Mouse (Mus musculus): ENCODE data around the gene Eva1b. TPM values are rescaled to one million over a fixed set of nuclear protein-coding genes. Genes with fewer than 3 reads are reported as not detected.
A peak's percentile ranks its signal among the peaks of the same experiment; 100 is the strongest.

Eva1b gene
- polyA plus RNA-seq, 1 experiment: 68.8 TPM

DNA sequence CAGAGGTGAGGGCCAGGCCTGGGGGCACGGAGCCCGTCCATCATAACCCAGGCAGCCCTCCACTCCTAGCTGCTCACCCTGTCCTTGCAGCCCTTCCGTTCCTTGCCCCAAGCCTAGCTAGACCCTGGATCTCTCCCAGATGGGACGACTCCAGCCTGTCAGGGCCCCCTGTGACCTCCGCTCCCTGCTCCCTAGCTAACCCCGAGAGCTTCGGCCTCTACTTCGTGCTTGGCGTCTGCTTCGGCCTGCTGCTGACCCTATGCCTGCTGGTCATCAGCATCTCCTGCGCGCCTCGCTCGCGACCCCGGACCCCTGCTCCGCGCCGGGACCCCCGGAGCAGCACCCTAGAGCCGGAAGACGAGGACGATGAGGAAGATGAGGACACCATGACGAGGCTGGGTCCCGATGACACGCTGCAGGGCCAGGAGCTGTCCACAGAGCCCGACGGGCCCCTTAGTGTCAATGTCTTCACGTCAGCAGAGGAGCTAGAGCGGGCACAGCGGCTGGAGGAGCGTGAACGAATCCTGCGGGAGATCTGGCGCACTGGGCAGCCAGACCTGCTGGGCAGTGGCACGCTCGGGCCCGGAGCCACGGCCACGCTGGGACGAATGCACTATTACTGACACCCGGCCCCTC is 1.6 kb downstream of the Eva1b start:
- Histone ChIP-seq H3K4me3 (ENCODE audit: insufficient read depth, low read depth, low read length) (peak overlapping the region; percentile 78), H3K27ac (ENCODE audit: insufficient read depth, low read depth, low read length) (peak overlapping the region; percentile 92), H3K4me1 (ENCODE audit: control insufficient read depth, insufficient read depth, low read length) (peaks cover 17% of the 10 kb centered on the region; the same call in 1 of the 2 replicates), H3K27me3 (replicated peaks; ENCODE audit: control insufficient read depth, insufficient read depth, low read length) (no peaks in the 10 kb centered on the region), H3K36me3 (ENCODE audit: control insufficient read depth, insufficient read depth, low read length) (no peaks in the 10 kb centered on the region; the same call in 1 of the 2 replicates)
- DNase-seq: peak; percentile 61
- WGBS: 34% methylated on average over 42 of the region's 42 CpGs
- TF ChIP-seq CTCF (conservative IDR thresholded peaks at IDR 0.05; ENCODE audit: insufficient read depth, insufficient read length, low read depth, low read length) (no peak), POLR2A (IDR thresholded peaks at IDR 0.05; ENCODE audit: low read depth, low read length) (no peak)

GRCm38 (mm10) chr4:126149798-126150197 is 2.3 kb downstream of the Eva1b start:
- Histone ChIP-seq H3K4me1 (ENCODE audit: control insufficient read depth, insufficient read depth, low read length) (peaks cover 17% of the 10 kb centered on the region; the same call in 1 of the 2 replicates), H3K4me3 (ENCODE audit: insufficient read depth, low read depth, low read length) (peak overlapping the region; percentile 78), H3K27me3 (replicated peaks; ENCODE audit: control insufficient read depth, insufficient read depth, low read length) (no peaks in the 10 kb centered on the region), H3K36me3 (ENCODE audit: control insufficient read depth, insufficient read depth, low read length) (no peaks in the 10 kb centered on the region; the same call in 1 of the 2 replicates), H3K27ac (ENCODE audit: insufficient read depth, low read depth, low read length) (peak overlapping the region; percentile 92)
- DNase-seq: no peak
- WGBS: 29% methylated on average over 10 of the region's 10 CpGs
- TF ChIP-seq POLR2A (IDR thresholded peaks at IDR 0.05; ENCODE audit: low read depth, low read length): no peak
- TF ChIP-seq CTCF (conservative IDR thresholded peaks at IDR 0.05; ENCODE audit: insufficient read depth, insufficient read length, low read depth, low read length): no peak

GRCm38 (mm10) chr4:126150297-126150948 is 2.9 kb downstream of the Eva1b start:
- Histone ChIP-seq H3K36me3 (ENCODE audit: control insufficient read depth, insufficient read depth, low read length) (no peaks in the 10 kb centered on the region; the same call in 1 of the 2 replicates), H3K4me1 (ENCODE audit: control insufficient read depth, insufficient read depth, low read length) (peaks cover 17% of the 10 kb centered on the region; the same call in 1 of the 2 replicates), H3K27me3 (replicated peaks; ENCODE audit: control insufficient read depth, insufficient read depth, low read length) (no peaks in the 10 kb centered on the region), H3K4me3 (ENCODE audit: insufficient read depth, low read depth, low read length) (peak overlapping the region; percentile 9; the same call in 1 of the 2 replicates), H3K27ac (ENCODE audit: insufficient read depth, low read depth, low read length) (peak overlapping the region; percentile 92)
- TF ChIP-seq CTCF (conservative IDR thresholded peaks at IDR 0.05; ENCODE audit: insufficient read depth, insufficient read length, low read depth, low read length): no peak
- peak; percentile 12 for TF ChIP-seq POLR2A (IDR thresholded peaks at IDR 0.05; ENCODE audit: low read depth, low read length)
- 34% methylated on average over 16 of the region's 16 CpGs for WGBS
- peak; percentile 89 for DNase-seq

DNA sequence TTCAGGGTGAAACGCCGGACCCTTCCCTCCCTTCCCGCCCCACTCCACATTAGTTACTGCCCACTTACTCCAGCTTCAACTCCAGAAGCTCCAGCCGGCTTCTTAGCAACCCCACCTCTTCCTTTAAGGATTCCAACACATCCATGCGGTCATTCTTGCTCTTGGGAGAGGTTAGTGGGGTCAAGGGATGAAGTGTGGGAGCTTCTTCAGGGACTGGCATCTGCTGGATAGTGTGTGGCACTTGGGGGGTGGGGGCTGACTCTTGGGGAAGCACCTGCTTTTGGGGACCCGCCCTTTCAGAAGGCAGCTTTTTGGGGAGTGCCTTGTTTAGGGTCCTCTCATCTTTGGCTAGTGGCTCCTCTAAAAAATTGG is 3.4 kb downstream of the Eva1b start:
- peaks cover 17% of the 10 kb centered on the region for H3K4me1 ChIP-seq (ENCODE audit: control insufficient read depth, insufficient read depth, low read length)
- H3K27me3 ChIP-seq (replicated peaks; ENCODE audit: control insufficient read depth, insufficient read depth, low read length): no peaks in the 10 kb centered on the region
- 48% methylated on average over 6 of the region's 6 CpGs for WGBS
- peak overlapping the region; percentile 92 for H3K27ac ChIP-seq (ENCODE audit: insufficient read depth, low read depth, low read length)
- H3K4me3 ChIP-seq (ENCODE audit: insufficient read depth, low read depth, low read length): peak overlapping the region; percentile 9; the same call in 1 of the 2 replicates
- no peaks in the 10 kb centered on the region; the same call in 1 of the 2 replicates for H3K36me3 ChIP-seq (ENCODE audit: control insufficient read depth, insufficient read depth, low read length)
- DNase-seq: no peak
- TF ChIP-seq CTCF (conservative IDR thresholded peaks at IDR 0.05; ENCODE audit: insufficient read depth, insufficient read length, low read depth, low read length): no peak
- no peak for TF ChIP-seq POLR2A (IDR thresholded peaks at IDR 0.05; ENCODE audit: low read depth, low read length)

DNA sequence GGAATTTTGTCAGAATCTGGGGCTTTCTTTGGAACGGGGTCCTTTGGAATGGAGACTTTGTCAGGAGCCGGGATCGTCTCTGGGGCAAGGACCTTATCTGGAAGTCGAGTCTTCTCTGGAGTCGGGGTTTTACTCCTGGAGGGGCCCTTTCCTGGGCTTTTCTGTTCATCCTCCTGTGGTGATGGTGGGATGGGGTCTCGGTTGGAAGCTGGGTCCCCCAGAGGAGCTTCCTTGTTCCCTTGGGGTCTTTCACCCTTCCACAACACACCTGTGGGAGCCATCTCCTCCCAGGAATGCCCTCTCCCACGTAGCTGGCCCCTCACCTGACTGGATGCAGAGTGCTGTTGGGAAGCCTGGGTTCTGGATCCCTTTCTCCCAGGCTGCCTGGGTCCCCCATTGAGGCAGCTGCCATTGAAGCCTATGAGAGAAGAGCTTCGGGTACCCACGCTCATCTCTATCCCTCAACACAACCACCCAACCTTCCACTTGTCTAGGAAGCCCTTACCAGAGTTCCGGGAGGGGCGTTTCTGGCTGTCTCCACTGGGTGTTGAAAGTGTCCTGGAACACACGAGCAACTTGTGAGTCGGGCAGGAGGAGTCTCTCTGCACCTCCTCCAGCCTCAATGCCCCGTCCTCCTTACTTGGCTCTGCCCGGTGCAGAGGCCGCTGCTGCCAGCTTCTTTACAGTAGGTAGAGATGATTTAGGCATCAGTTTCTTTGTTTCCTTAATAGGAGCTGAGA is 4.3 kb downstream of the Eva1b start:
- Histone ChIP-seq H3K36me3 (ENCODE audit: control insufficient read depth, insufficient read depth, low read length) (no peaks in the 10 kb centered on the region; the same call in 1 of the 2 replicates), H3K27me3 (replicated peaks; ENCODE audit: control insufficient read depth, insufficient read depth, low read length) (no peaks in the 10 kb centered on the region), H3K4me3 (ENCODE audit: insufficient read depth, low read depth, low read length) (no peak overlapping the region), H3K27ac (ENCODE audit: insufficient read depth, low read depth, low read length) (no peak overlapping the region), H3K4me1 (ENCODE audit: control insufficient read depth, insufficient read depth, low read length) (peaks cover 16% of the 10 kb centered on the region)
- TF ChIP-seq POLR2A (IDR thresholded peaks at IDR 0.05; ENCODE audit: low read depth, low read length): no peak
- 79% methylated on average over 16 of the region's 16 CpGs for WGBS
- DNase-seq: no peak

- Histone ChIP-seq H3K27me3 (replicated peaks; ENCODE audit: control insufficient read depth, insufficient read depth, low read length) (no peaks in the 10 kb centered on the region), H3K36me3 (ENCODE audit: control insufficient read depth, insufficient read depth, low read length) (no peaks in the 10 kb centered on the region; the same call in 1 of the 2 replicates), H3K4me3 (ENCODE audit: insufficient read depth, low read depth, low read length) (no peak overlapping the region), H3K4me1 (ENCODE audit: control insufficient read depth, insufficient read depth, low read length) (peaks cover 12% of the 10 kb centered on the region), H3K27ac (ENCODE audit: insufficient read depth, low read depth, low read length) (no peak overlapping the region)
- DNase-seq: no peak
- TF ChIP-seq POLR2A (IDR thresholded peaks at IDR 0.05; ENCODE audit: low read depth, low read length) (no peak), CTCF (conservative IDR thresholded peaks at IDR 0.05; ENCODE audit: insufficient read depth, insufficient read length, low read depth, low read length) (no peak)
- 67% methylated on average over 14 of the region's 14 CpGs for WGBS
Measured at GRCm38 (mm10) chr4:126152864-126153263, 5.3 kb downstream of the Eva1b start.

- WGBS: 37% methylated on average over 4 of the region's 4 CpGs
- Histone ChIP-seq H3K27ac (ENCODE audit: insufficient read depth, low read depth, low read length) (peak overlapping the region; percentile 67), H3K4me1 (ENCODE audit: control insufficient read depth, insufficient read depth, low read length) (peaks cover 12% of the 10 kb centered on the region), H3K4me3 (ENCODE audit: insufficient read depth, low read depth, low read length) (no peak overlapping the region), H3K27me3 (replicated peaks; ENCODE audit: control insufficient read depth, insufficient read depth, low read length) (no peaks in the 10 kb centered on the region), H3K36me3 (ENCODE audit: control insufficient read depth, insufficient read depth, low read length) (no peaks in the 10 kb centered on the region)
- DNase-seq: peak; percentile 84
- TF ChIP-seq POLR2A (IDR thresholded peaks at IDR 0.05; ENCODE audit: low read depth, low read length) (no peak), CTCF (conservative IDR thresholded peaks at IDR 0.05; ENCODE audit: insufficient read depth, insufficient read length, low read depth, low read length) (no peak)
Measured at GRCm38 (mm10) chr4:126155183-126155582, 7.6 kb downstream of the Eva1b start.
